Mouse (Mus musculus) neural tube, embryonic 10.5 days (tissue): Measurements from ENCODE around the gene Acad10.
"Not testable (repeated sequence)": the region's sequence is repeated elsewhere in the genome, so short reads cannot be mapped to it uniquely, and the experiment has no call there.

Source experiments
- DNase-seq: peaks from one replicate; pipeline ENCODE4 v3.0.0-alpha.2; 2017; ENCODE audit warnings: low spot score; ENCODE audit errors: extremely low spot score

The Acad10 gene

GRCm38 (mm10) chr5:121660059-121660896, at the start of gene Acad10, which contains the start of gene Brap:
Gene Acad10, minus strand, starts transcription at chr5:121660514.
Gene Brap, plus strand, starts transcription at chr5:121660563.
- peak; percentile 98 for DNase-seq

GRCm38 (mm10) chr5:121704512-121705248, 44.4 kb upstream of the Acad10 start:
- no peak for DNase-seq

- no peak for DNase-seq
Measured at GRCm38 (mm10) chr5:121703341-121703740, 43.0 kb upstream of the Acad10 start.

- DNase-seq: no peak
Measured at GRCm38 (mm10) chr5:121701111-121701769, 40.9 kb upstream of the Acad10 start.

- no peak for DNase-seq
Measured at GRCm38 (mm10) chr5:121700496-121700895, 40.2 kb upstream of the Acad10 start.

- no peak for DNase-seq
Measured at GRCm38 (mm10) chr5:121699891-121700290, 39.6 kb upstream of the Acad10 start.

- DNase-seq: no peak
Measured at GRCm38 (mm10) chr5:121696761-121697160, 36.4 kb upstream of the Acad10 start.

GRCm38 (mm10) chr5:121692897-121693296, 32.6 kb upstream of the Acad10 start:
- no peak for DNase-seq

GRCm38 (mm10) chr5:121691436-121691835, 31.1 kb upstream of the Acad10 start:
- DNase-seq: not testable (repeated sequence)

GRCm38 (mm10) chr5:121690482-121691211, 30.3 kb upstream of the Acad10 start:
- DNase-seq: no peak

GRCm38 (mm10) chr5:121686113-121686898, 26.0 kb upstream of the Acad10 start:
- no peak for DNase-seq

GRCm38 (mm10) chr5:121685495-121685894, 25.2 kb upstream of the Acad10 start:
- DNase-seq: no peak

GRCm38 (mm10) chr5:121682250-121682649, 21.9 kb upstream of the Acad10 start:
- no peak for DNase-seq

GRCm38 (mm10) chr5:121670412-121670811, 10.1 kb upstream of the Acad10 start:
- no peak for DNase-seq

GRCm38 (mm10) chr5:121668411-121668810, 8.1 kb upstream of the Acad10 start:
- DNase-seq: no peak

GRCm38 (mm10) chr5:121667067-121667466, 6.8 kb upstream of the Acad10 start:
- no peak for DNase-seq

GRCm38 (mm10) chr5:121664971-121665370, 4.7 kb upstream of the Acad10 start:
- no peak for DNase-seq

GRCm38 (mm10) chr5:121664078-121664477, 3.8 kb upstream of the Acad10 start:
- DNase-seq: no peak

GRCm38 (mm10) chr5:121663456-121663855, 3.1 kb upstream of the Acad10 start:
- no peak for DNase-seq

GRCm38 (mm10) chr5:121661494-121661893, 1.2 kb upstream of the Acad10 start:
- DNase-seq: no peak
